Mouse (Mus musculus) limb, embryonic 10.5 days (tissue): ENCODE data around the gene Pdzrn4. TPM values are rescaled to one million over a fixed set of nuclear protein-coding genes. Genes with fewer than 3 reads are reported as not detected.

ENCODE experiments used
- DNase-seq: peaks from one replicate; pipeline ENCODE4 v3.0.0-alpha.2; 2017; ENCODE audit warnings: low spot score
- H3K27ac ChIP-seq: fragments of 300-500 bp; sonication (generic); 2 replicates; pipeline ENCODE4 v1.5.1; 2016; ENCODE audit warnings: mild to moderate bottlenecking
- H3K27me3 ChIP-seq: fragments of 300-500 bp; sonication (generic); 2 replicates; pipeline ENCODE4 v1.6.1; 2016; ENCODE audit warnings: low read depth, mild to moderate bottlenecking; ENCODE audit not compliant: poor library complexity, severe bottlenecking
- H3K36me3 ChIP-seq: fragments of 300-500 bp; sonication (generic); 2 replicates; pipeline ENCODE4 v1.6.1; 2016; ENCODE audit warnings: mild to moderate bottlenecking, moderate library complexity
- H3K4me1 ChIP-seq: fragments of 300-500 bp; sonication (generic); 2 replicates; pipeline ENCODE4 v1.6.1; 2016
- H3K4me3 ChIP-seq: fragments of 300-500 bp; sonication (generic); 2 replicates; pipeline ENCODE4 v1.5.1; 2016; ENCODE audit warnings: mild to moderate bottlenecking, moderate library complexity
- H3K9me3 ChIP-seq: fragments of 300-500 bp; sonication (generic); replicated peaks from 2 replicates; pipeline ENCODE4 v1.6.1; 2016; ENCODE audit warnings: mild to moderate bottlenecking
- WGBS: fragments of 180-500 bp; shearing (Covaris S2); methylation state at CpG from one replicate; pipeline ENCODE4 v1.1.7; 2016; 5-methylcytosine and 5-hydroxymethylcytosine counted together
- polyA plus RNA-seq: library from polyadenylated mRNA; unstranded; fragments of >200 nt; fragmentation: Nextera tagmentation; extraction: Ambion mirVana; gene quantifications from 2 replicates; pipeline ENCODE4 v1.2.1, GENCODE M21; 2016

Pdzrn4 gene
- polyA plus RNA-seq, 1 experiment from 2014 or later, result 1.2 TPM

DNA sequence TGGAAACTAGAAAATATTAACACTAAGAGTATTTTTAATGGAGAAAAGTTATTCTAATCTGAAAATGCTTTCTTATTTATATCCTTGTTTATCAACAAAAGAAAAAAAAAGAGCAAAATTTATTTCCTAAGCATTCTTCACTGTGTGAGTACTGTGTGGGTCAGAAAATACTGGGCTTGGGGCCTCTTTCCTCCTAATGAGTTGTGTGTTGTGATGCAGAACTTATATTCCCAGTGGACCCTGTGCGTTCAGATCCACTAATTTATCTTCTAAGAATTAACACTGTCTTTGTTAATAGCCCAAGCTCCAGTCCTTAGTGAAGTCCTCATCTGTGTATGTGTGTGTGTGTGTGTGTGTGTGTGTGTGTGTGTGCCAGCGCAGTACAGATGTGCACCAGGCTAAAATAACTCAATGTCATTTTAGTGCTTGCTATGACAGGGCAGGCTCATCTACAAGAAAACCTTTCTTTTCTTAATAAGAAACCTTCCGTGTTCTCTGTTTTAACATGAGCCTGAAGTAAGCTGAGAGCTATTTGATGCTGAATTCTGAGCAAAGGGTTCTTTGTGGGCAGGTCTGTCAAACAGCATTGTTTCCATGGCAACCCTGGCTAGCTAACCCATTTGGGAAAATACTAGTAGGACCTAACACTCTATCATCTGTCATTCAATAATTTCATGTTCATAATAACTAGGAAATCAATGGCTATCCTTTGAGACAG lies 174.0 kb downstream of the Pdzrn4 start:
- Histone ChIP-seq H3K27me3 (no peaks in the 10 kb centered on the region), H3K4me1 (peaks cover 3% of the 10 kb centered on the region; the same call in 1 of the 2 replicates), H3K4me3 (no peak overlapping the region), H3K9me3 (no peaks in the 10 kb centered on the region), H3K36me3 (no peaks in the 10 kb centered on the region), H3K27ac (no peak overlapping the region)
- no peak for DNase-seq
- 86% methylated on average over 3 of the region's 3 CpGs for WGBS

GRCm38 (mm10) chr15:92571244-92571539 lies 174.5 kb downstream of the Pdzrn4 start:
- Histone ChIP-seq H3K4me3 (no peak overlapping the region), H3K4me1 (peaks cover 3% of the 10 kb centered on the region; the same call in 1 of the 2 replicates), H3K27me3 (no peaks in the 10 kb centered on the region), H3K27ac (no peak overlapping the region), H3K9me3 (no peaks in the 10 kb centered on the region), H3K36me3 (no peaks in the 10 kb centered on the region)
- no peak for DNase-seq
- 61% methylated on average over 5 of the region's 5 CpGs for WGBS

GRCm38 (mm10) chr15:92577476-92577875 lies 180.8 kb downstream of the Pdzrn4 start:
- Histone ChIP-seq H3K9me3 (no peaks in the 10 kb centered on the region), H3K27ac (no peak overlapping the region), H3K4me3 (no peak overlapping the region), H3K27me3 (no peaks in the 10 kb centered on the region), H3K36me3 (no peaks in the 10 kb centered on the region), H3K4me1 (peaks cover 9% of the 10 kb centered on the region)
- no peak for DNase-seq
- WGBS, result 89% methylated on average over 11 of the region's 11 CpGs

- Histone ChIP-seq H3K36me3 (no peaks in the 10 kb centered on the region), H3K4me1 (peaks cover 9% of the 10 kb centered on the region), H3K9me3 (no peaks in the 10 kb centered on the region), H3K4me3 (no peak overlapping the region), H3K27me3 (no peaks in the 10 kb centered on the region), H3K27ac (no peak overlapping the region)
- no peak for DNase-seq
- WGBS, result 76% methylated on average over 3 of the region's 3 CpGs
Measured at GRCm38 (mm10) chr15:92580217-92580616, 183.5 kb downstream of the Pdzrn4 start.

- no peaks in the 10 kb centered on the region for H3K9me3 ChIP-seq
- WGBS, result 66% methylated on average over 9 of the region's 9 CpGs
- H3K27me3 ChIP-seq, result no peaks in the 10 kb centered on the region
- no peaks in the 10 kb centered on the region for H3K36me3 ChIP-seq
- no peak overlapping the region for H3K27ac ChIP-seq
- no peak overlapping the region for H3K4me3 ChIP-seq
- no peak for DNase-seq
- peaks cover 9% of the 10 kb centered on the region for H3K4me1 ChIP-seq
Measured at GRCm38 (mm10) chr15:92580742-92581383, 184.2 kb downstream of the Pdzrn4 start.

GRCm38 (mm10) chr15:92584357-92585138 lies 187.9 kb downstream of the Pdzrn4 start:
- no peak overlapping the region for H3K27ac ChIP-seq
- no peaks in the 10 kb centered on the region for H3K36me3 ChIP-seq
- no peaks in the 10 kb centered on the region for H3K9me3 ChIP-seq
- no peaks in the 10 kb centered on the region for H3K27me3 ChIP-seq
- H3K4me3 ChIP-seq, result no peak overlapping the region
- 90% methylated on average over 14 of the region's 14 CpGs for WGBS
- H3K4me1 ChIP-seq, result peaks cover 9% of the 10 kb centered on the region
- no peak for DNase-seq

DNA sequence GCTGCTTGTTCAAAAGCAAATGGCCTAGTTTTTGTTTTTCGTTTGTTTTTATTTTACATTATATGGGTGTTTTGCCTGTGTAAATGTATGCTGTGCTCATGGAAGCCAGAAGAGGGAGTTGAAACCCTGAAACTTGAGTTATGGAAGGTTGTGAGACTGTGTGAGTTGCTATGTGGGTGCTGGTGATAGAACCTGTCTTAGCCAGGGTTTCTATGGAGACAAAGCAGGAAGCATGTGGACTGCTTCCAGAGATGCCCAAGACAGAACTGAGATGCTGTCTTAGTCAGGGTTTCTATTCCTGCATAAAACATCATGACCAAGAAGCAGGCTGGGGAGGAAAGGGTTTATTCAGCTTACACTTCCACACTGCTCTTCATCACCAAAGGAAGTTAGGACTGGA lies 190.8 kb downstream of the Pdzrn4 start:
- Histone ChIP-seq H3K9me3 (no peaks in the 10 kb centered on the region), H3K4me1 (peaks cover 6% of the 10 kb centered on the region; the same call in 1 of the 2 replicates), H3K27ac (no peak overlapping the region), H3K4me3 (no peak overlapping the region), H3K27me3 (no peaks in the 10 kb centered on the region), H3K36me3 (no peaks in the 10 kb centered on the region)
- WGBS, result 89% methylated on average over 1 of the region's 1 CpGs
- no peak for DNase-seq

DNA sequence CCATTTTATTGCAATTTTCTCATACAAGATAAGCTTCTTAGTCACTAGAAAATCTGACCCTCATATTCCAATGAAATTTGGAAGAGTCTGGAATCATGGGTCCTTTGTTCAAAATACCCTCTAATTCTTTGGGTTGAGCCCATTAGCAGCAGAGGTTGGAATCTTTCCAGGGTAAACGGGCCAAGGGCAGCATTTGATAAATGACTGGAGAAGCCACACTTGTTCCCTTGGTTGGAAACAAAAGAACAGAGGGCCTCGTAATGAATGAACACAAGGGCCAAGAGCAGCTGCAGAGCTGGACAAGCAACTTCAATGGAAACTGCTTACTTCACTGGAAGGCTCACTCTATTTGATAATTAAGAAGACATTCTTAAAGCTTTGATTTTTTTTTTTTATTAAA lies 198.0 kb downstream of the Pdzrn4 start:
- Histone ChIP-seq H3K36me3 (no peaks in the 10 kb centered on the region), H3K27me3 (0 out of 2 replicates have a peak, but pooled peaks cover 4% of the 10 kb centered on the region), H3K4me3 (no peak overlapping the region), H3K27ac (no peak overlapping the region), H3K9me3 (no peaks in the 10 kb centered on the region), H3K4me1 (peaks cover 30% of the 10 kb centered on the region)
- DNase-seq, result no peak
- 50% methylated on average over 2 of the region's 2 CpGs for WGBS

GRCm38 (mm10) chr15:92597011-92597780 lies 200.5 kb downstream of the Pdzrn4 start:
- no peak overlapping the region for H3K27ac ChIP-seq
- 1% methylated on average over 20 of the region's 20 CpGs for WGBS
- peak overlapping the region; percentile 53 for H3K4me3 ChIP-seq

GRCm38 (mm10) chr15:92598380-92599295 lies 202.0 kb downstream of the Pdzrn4 start:
- Histone ChIP-seq H3K27ac (0 out of 2 replicates have a peak overlapping the region, but pooled peaks have one; percentile 9), H3K36me3 (no peaks in the 10 kb centered on the region), H3K4me3 (peak overlapping the region; percentile 43), H3K9me3 (no peaks in the 10 kb centered on the region), H3K27me3 (0 out of 2 replicates have a peak, but pooled peaks cover 4% of the 10 kb centered on the region), H3K4me1 (peaks cover 23% of the 10 kb centered on the region)
- WGBS, result 2% methylated on average over 18 of the region's 18 CpGs
- DNase-seq, result peak; percentile 34

More at GRCm38 (mm10) chr15:92597011-92597780, 200.5 kb downstream of the Pdzrn4 start:
- Histone ChIP-seq H3K4me1 (peaks cover 24% of the 10 kb centered on the region), H3K9me3 (no peaks in the 10 kb centered on the region), H3K27me3 (0 out of 2 replicates have a peak, but pooled peaks cover 4% of the 10 kb centered on the region), H3K36me3 (no peaks in the 10 kb centered on the region)
- peak; percentile 44 for DNase-seq

GRCm38 (mm10) chr15:92599381-92599780 lies 202.7 kb downstream of the Pdzrn4 start:
- Histone ChIP-seq H3K36me3 (no peaks in the 10 kb centered on the region), H3K27me3 (0 out of 2 replicates have a peak, but pooled peaks cover 4% of the 10 kb centered on the region), H3K9me3 (no peaks in the 10 kb centered on the region), H3K4me1 (peaks cover 23% of the 10 kb centered on the region), H3K27ac (no peak overlapping the region), H3K4me3 (peak overlapping the region; percentile 43)
- whole genome bisulfite sequencing, result 23% methylated on average over 7 of the region's 7 CpGs
- no peak for DNase-seq
